Mouse (Mus musculus) intestine, postnatal 0 days (tissue): ENCODE results near the gene Slc25a15. TPM values are rescaled to one million over a fixed set of nuclear protein-coding genes. Genes with fewer than 3 reads are reported as not detected.
A peak's percentile ranks its signal among the peaks of the same experiment; 100 is the strongest.

Experiments used
- ATAC-seq: fragments of 200-750 bp; cut with Nextera tagmentation; 2 replicates; pipeline ENCODE4 v1.8.0; 2017; ENCODE audit warnings: mild to moderate bottlenecking, moderate TSS enrichment, moderate library complexity
- H3K27ac ChIP-seq: fragments of 300-500 bp; sonication (generic); 2 replicates; pipeline ENCODE4 v1.5.1; 2014; ENCODE audit warnings: mild to moderate bottlenecking, low read depth, low read length, moderate library complexity
- H3K27me3 ChIP-seq: fragments of 300-500 bp; sonication (generic); replicated peaks from 2 replicates; pipeline ENCODE4 v1.6.1; 2014; ENCODE audit warnings: low read length, mixed read lengths; ENCODE audit not compliant: control insufficient read depth, insufficient read depth
- H3K36me3 ChIP-seq: fragments of 300-500 bp; sonication (generic); 2 replicates; pipeline ENCODE4 v1.6.1; 2014; ENCODE audit warnings: mild to moderate bottlenecking, moderate library complexity; ENCODE audit not compliant: control insufficient read depth, insufficient read depth
- H3K4me1 ChIP-seq: fragments of 300-500 bp; sonication (generic); replicated peaks from 2 replicates; pipeline ENCODE4 v1.6.1; 2014; ENCODE audit warnings: antibody characterized with exemption, low read length, mixed read lengths; ENCODE audit not compliant: control insufficient read depth, insufficient read depth
- H3K4me2 ChIP-seq: fragments of 300-500 bp; sonication (generic); replicated peaks from 2 replicates; pipeline ENCODE4 v1.6.1; 2014; ENCODE audit warnings: low read depth, mild to moderate bottlenecking, moderate library complexity
- H3K4me3 ChIP-seq: fragments of 300-500 bp; sonication (generic); 2 replicates; pipeline ENCODE4 v1.5.1; 2014; ENCODE audit warnings: low read depth, low read length
- H3K9ac ChIP-seq: fragments of 300-500 bp; sonication (generic); 2 replicates; pipeline ENCODE4 v1.6.1; 2014; ENCODE audit warnings: mild to moderate bottlenecking, low read depth, low read length
- H3K9me3 ChIP-seq: fragments of 300-500 bp; sonication (generic); 2 replicates; pipeline ENCODE4 v1.6.1; 2016; ENCODE audit warnings: mixed run types; ENCODE audit not compliant: control insufficient read depth
- CTCF ChIP-seq: sonication (generic); IDR thresholded peaks from 2 replicates; pipeline ENCODE4 v1.5.1; 2016; ENCODE audit warnings: low read depth, mild to moderate bottlenecking, control low read depth, antibody characterized with exemption, moderate library complexity
- WGBS: fragments of 180-500 bp; shearing (Covaris S2); extraction: QIAGEN DNeasy Blood & Tissue Kit; methylation state at CpG from one replicate; pipeline ENCODE4 v1.1.7; 2014; 5-methylcytosine and 5-hydroxymethylcytosine counted together
- polyA plus RNA-seq: library from polyadenylated mRNA; unstranded; fragments of >200 nt; fragmentation: Nextera tagmentation; extraction: Ambion mirVana; gene quantifications from 2 replicates; pipeline ENCODE4 v1.2.1, GENCODE M21; 2015

Gene Slc25a15
- polyA plus RNA-seq, 1 experiment from 2014 or later, result 108 TPM

- ATAC-seq, result peak; percentile 84
- Histone ChIP-seq H3K9me3 (no peaks in the 10 kb centered on the region), H3K4me2 (peak overlapping the region; percentile 43), H3K4me3 (no peak overlapping the region), H3K9ac (no peak overlapping the region), H3K4me1 (no peaks in the 10 kb centered on the region), H3K27me3 (no peaks in the 10 kb centered on the region), H3K27ac (peak overlapping the region; percentile 23; the same call in 1 of the 2 replicates), H3K36me3 (no peaks in the 10 kb centered on the region)
- 34% methylated on average over 6 of the region's 6 CpGs for WGBS
- no peak for TF ChIP-seq CTCF
Measured at GRCm38 (mm10) chr8:22359882-22360281, 38.5 kb downstream of the Slc25a15 start.

GRCm38 (mm10) chr8:22359359-22359758, 39.0 kb downstream of the Slc25a15 start:
- WGBS, result 44% methylated on average over 6 of the region's 6 CpGs
- peak; percentile 63 for ATAC-seq
- no peak for TF ChIP-seq CTCF

GRCm38 (mm10) chr8:22335426-22335825, 63.0 kb downstream of the Slc25a15 start:
- TF ChIP-seq CTCF, result no peak
- no peak overlapping the region for H3K4me3 ChIP-seq
- no peak for ATAC-seq
- no peaks in the 10 kb centered on the region for H3K9me3 ChIP-seq
- H3K4me2 ChIP-seq, result no peak overlapping the region
- no peaks in the 10 kb centered on the region for H3K27me3 ChIP-seq
- H3K36me3 ChIP-seq, result no peaks in the 10 kb centered on the region
- WGBS, result 73% methylated on average over 13 of the region's 13 CpGs
- H3K9ac ChIP-seq, result no peak overlapping the region
- H3K27ac ChIP-seq, result no peak overlapping the region
- H3K4me1 ChIP-seq, result no peaks in the 10 kb centered on the region

More at GRCm38 (mm10) chr8:22359359-22359758, 39.0 kb downstream of the Slc25a15 start:
- Histone ChIP-seq H3K36me3 (no peaks in the 10 kb centered on the region), H3K27me3 (no peaks in the 10 kb centered on the region), H3K27ac (peak overlapping the region; percentile 23; the same call in 1 of the 2 replicates), H3K4me3 (no peak overlapping the region), H3K4me2 (peak overlapping the region; percentile 43), H3K4me1 (no peaks in the 10 kb centered on the region), H3K9ac (no peak overlapping the region), H3K9me3 (no peaks in the 10 kb centered on the region)

Other genes with a start within 250 kb of the Slc25a15 start
- 5.2 and 5.5 TPM in 2 replicates for gene Nek3, start 232.2 kb downstream of the Slc25a15 start, polyA plus RNA-seq
- 12.0 and 12.9 TPM in 2 replicates for gene Ckap2, start 212.8 kb downstream of the Slc25a15 start, polyA plus RNA-seq
- gene Vps36, start 205.8 kb downstream of the Slc25a15 start, polyA plus RNA-seq, result 21.7 and 24.0 TPM in 2 replicates
- gene Thsd1, start 171.3 kb downstream of the Slc25a15 start, polyA plus RNA-seq, result 2.6 and 3.1 TPM in 2 replicates
- gene Tpte, start 115.2 kb downstream of the Slc25a15 start, polyA plus RNA-seq, result 0.04 and 0.05 TPM in 2 replicates
- 51.3 and 51.5 TPM in 2 replicates for gene Mrps31, start 12.8 kb upstream of the Slc25a15 start, polyA plus RNA-seq